Mouse (Mus musculus) mature B cell (primary cell): ENCODE measurements around the gene Ldhal6b.

ENCODE experiments used
- in situ Hi-C: fragments of 300-500 bp; cut with MboI; formaldehyde crosslinking; loops from 2 replicates; pipeline ENCODE4 v1.14.3; 2019

Gene Ldhal6b

DNA sequence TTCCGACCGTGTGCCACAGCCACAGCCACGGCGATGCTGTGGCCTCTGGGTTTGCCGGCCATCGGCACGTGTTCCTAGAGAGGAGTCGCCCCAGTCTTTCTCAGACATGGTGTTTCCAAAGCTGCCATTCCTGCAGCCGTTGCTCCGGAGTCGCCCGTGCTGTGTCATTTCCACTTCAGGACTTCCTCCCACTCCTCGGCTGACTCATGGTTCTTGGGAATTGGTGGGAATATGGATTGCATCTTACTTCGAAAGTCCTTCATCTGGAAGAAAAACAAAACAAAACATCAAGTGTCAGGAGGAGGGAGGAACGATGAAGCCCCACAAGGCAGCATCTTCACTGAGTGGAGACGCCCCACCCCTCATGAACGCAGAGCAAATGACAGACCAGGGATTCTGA lies 7.4 kb downstream of the Ldhal6b start:
- in situ Hi-C loops, result no loop called here

DNA sequence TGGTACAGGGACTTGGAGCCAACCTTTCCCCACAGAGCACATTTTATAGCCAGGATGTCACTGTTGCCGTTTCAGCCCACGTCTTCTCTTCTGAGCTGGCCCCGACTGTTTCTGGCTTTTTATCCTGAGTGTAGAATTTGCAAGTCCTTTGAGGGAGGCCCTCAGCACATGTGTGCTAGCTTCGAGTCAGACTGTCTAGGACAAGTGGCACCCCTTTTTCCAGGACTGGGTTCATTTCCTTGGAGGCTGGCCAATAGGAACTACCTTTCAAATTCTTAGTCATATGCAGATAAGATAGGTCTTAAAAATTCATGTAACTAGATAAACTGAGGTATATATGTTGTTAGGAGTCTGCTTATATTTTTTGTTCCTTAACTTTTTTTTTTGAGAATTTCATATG lies 8.2 kb downstream of the Ldhal6b start:
- in situ Hi-C loops, result no loop called here

DNA sequence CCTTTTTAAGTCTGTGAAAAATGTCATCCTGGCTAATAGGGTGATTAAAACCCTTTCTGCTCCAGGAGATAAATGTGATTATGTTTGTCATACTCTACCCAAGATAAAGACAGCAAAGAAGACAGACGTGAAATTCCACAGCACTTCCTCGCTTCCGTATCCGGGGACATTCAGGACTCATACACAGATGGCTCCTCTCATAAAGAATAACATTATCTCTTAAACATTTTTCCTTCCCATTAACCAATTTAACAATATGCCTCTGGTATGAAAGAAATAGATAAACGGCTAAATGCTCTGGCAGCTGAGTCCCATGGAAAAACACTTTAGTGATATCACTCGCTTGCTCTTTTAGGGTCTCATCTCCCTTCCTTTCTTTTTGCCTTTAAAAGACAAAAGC lies 11.5 kb downstream of the Ldhal6b start:
- in situ Hi-C loops, result no loop called here

DNA sequence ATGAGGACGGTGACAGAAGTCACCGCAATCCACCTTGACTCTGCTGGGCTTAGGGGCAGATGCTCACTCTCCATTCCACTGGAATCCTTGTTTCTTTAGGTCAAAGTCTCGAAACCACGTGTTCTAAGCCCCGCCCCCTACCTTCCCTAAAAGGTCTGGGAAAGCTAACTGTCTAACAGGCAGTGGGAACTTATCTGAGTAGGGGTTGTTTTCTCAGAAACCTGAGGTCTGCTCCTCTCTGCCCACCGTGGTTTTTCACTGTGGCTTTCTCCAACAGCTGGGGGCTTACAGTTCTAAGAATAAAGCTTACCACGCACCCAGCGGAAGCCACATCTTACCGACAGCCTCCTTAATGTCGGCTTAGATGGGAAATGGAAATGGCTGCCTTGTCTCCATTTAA lies 12.0 kb downstream of the Ldhal6b start:
- in situ Hi-C loops, result no loop called here

DNA sequence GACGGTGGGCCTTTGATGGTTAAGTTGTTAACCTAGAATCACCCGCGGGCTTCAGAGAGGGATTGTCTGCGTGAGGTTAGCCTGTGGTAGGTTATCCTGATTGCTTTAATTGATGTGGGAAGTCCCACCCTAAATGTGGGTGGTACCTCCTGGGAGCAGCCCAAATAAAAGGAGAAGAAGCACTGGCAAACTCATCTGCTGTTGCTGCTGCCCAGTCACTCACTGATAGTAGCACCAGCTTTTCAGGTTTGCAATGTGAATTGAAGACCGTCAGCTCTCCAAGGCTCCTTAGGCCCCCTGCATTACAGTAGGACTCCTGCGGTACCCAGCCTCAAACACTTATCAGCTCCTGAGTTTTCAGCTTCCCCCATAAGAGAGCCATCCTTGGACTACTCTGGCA lies 14.7 kb downstream of the Ldhal6b start:
- in situ Hi-C loops, result no loop called here

DNA sequence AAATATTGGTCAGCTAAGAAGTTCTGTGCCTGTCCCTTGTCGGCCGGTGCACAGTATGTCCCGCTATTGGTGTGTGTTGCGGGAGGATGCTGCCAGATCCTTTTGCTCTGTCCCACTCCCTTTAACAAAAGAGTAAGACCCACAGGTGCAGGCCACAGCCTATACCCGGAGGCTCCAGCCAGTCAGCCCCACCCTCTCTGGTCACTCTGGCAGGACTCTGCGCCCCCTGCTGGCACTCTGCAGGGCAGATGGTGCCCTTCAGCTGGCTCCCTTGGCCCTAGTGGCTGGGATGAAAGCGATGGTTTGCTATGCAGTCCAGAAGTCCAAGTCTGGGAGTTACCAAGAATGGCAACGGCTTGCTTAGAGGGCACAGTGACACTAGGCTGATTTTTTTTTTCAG lies 15.9 kb downstream of the Ldhal6b start:
- in situ Hi-C loops, result no loop called here

DNA sequence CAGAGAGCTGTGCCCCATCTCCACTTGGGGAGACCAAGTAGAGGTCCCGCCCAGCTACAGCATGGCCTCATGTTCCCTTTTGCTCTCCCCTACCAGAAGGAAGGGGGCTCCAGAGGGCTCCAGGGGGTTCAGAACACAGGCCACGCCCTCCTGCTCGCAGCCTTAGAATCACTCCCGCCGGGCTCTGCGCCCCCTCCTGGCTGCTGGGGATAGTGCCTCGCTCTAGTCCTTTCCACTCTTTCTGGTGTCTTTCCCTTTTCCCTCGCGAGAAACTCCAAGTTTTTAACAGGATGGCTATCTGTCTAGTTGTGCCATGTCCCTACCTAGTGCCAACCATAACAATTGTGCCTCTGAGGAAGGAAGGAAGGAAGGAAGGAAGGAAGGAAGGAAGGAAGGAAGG lies 16.5 kb downstream of the Ldhal6b start:
- in situ Hi-C loops, result no loop called here

DNA sequence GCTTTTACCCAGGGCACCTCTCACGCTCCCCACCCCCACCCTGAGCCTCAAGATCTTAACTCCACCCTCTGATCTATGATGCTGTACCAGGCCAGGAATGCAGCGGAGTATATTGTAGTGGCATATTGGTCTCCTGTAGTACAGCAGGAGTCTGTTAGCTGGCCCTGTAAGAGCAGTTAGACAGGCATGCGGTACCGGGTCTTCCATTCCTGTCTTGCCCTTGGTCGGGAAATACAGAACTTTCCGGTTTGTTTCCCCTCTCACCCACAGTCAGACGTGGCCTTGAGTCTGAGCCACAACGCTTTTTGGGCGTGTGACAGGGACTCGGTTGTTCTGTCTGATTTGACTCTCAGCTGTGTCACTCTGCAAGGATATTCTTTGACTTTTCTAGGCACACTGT lies 17.3 kb downstream of the Ldhal6b start:
- in situ Hi-C loops, result no loop called here

DNA sequence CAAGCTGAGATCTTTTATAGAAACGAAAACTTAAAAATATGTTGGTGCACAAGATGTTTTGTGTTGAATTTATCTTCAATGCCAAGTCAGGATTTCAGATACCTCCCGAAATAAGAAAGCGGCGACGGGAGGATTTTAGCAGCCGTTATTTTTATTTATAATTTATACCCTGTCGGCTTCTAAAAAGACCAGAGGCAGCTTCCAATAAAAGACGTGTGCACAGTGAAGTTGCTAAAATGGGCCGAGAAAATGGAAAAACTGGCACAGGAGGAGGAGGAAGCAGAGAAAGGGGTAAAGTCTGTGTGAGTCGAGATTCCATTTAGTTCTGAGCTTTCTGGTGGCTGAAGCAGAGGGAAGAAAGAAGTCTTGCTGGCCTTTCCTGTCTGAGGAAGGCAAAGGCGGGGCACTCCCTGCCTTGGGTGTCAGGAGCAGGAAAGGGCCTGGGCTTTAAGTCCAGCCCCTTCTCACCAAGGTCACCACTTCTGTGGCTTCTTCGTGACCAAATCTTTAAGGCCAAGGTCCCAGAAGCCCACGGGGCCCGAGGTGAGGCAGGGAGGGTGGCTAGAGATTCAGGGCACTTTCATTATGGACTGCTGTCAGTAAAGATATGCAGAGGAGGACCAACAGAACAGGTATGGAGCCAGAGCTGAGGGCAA lies 18.0 kb downstream of the Ldhal6b start:
- in situ Hi-C loops, result no loop called here

DNA sequence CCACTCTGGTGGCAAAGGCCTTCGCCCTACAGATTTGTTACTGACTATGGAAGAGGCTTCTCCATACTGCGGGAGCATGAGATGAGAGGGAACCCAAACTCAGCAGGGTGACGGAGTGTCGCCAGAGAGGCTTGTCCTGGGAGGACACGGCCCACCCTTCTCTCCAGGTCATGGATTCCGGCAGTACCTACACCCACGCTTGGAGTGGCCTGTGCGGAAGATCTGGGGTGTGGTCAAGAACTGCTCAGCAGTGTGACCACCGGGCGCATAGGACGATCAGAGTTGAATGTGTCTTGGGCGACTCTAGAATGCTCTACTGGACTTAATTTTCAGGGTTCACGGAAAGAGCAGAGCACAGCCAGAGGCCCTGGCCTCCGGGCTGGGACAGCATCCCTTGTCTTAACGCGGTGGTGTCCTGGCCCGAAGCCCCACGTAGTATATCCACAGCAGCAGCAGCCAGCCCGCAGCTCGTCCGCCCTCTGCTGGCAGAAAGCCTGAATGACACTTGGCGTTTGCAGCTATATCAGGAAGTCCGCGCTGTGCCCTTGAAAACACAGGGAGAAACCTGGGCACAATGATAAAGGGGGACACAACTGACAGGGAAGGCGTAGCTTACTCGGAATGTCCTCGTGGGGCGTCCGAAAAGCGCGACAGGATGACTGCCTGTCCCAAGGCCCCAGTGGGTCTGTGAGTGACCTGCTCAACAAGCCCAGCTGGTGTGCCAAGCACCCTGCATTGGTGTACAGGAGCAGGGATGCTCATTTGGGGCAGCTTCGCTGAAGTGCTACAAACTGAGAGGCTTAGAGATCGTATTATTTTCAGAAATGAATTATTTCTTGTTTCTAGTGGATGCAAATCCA lies 21.2 kb downstream of the Ldhal6b start:
- in situ Hi-C loops, result no loop called here

DNA sequence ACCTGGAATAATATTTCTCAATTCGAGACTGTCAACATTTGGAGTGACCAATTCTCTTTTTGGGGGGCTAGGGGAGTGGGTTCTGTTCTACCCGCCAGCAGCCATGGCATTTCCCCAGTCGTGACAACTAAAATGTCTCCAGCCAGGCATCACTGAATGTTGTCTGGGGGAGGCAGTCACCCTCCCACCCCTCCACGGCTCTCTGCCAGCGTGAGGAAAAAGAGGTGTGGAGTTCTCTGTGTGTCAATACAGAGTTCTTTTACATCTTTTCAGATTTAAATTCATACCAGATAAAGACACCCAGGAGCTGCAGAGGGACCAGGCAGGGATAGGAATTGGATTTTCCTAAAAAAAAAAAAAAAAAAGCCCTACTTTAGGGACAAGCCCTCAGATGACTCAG lies 22.4 kb downstream of the Ldhal6b start:
- in situ Hi-C loops, result no loop called here

DNA sequence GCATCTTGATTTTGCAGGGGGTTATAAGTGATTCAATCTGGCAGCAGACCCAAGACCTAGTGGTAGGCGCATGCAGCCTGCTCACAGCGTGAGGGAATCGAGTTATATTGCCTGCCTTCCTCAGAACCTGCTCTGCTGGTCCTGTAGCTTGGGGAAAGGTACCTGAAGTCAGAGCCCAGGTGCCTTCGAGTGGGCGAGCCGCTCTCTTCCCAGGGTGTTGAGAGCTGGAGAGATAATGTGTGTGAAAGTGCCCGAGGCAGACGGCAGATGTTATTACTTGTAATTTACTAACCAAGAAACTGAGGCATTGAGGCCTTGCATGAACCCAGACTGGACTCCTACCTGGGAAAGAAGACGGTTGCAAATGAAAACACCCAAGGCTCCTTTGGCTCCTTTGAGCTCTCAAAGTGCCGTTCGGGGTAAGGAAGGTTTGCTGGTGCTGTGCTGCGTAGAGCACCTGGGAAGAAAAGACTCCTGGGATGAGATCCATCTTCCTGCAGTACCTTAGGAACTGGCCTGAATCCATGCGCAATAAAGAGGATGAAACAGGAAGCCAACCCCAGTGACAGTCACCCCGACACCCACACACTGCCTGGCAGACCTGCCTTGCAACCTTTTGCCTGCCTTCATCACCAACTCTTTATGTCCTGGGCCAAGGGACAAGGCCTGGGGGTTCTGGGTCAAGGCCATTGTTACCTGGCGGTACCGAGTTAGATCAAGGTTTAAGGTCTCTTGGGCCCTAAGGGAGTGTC lies 22.9 kb downstream of the Ldhal6b start:
- in situ Hi-C loops, result no loop called here

DNA sequence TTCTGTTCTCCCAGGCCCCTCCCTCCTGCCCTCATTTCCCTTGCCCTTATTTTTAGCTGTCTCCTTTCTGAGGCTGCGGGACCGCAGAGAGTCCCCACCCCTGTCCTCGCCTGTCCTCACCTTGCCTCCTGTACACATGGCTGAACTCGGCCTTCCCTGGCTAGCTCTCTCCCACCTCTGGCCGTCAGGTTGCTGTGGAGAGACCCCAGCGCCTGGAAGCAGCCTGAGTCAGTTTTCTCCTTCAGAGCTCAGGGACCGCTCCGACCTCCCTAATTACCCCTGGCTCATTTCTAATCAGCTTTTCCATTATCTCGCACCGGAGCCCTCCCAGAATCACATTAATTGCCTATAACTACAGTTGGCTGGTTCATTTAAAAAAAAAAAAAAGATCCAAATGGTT lies 27.9 kb downstream of the Ldhal6b start:
- in situ Hi-C loops, result no loop called here

DNA sequence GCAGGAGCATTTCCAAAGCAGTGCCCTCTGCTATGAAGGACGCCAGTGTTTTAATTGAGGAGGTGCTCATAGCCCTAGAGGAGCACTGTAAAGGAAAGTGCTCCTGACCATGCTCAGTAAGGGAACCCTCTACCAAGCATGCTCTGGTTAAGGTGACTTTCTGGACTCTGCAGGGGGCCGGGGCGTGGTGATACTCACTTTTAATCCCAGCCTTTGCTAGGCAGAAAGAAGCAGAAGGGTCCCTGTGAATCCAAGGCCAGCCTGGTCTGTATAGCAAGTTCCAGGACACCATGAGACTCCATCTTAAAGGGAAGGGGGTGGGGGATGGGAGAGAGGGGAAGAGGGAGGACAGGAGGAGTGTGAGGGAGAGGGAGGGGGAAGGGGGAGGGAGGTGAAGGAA lies 30.2 kb downstream of the Ldhal6b start:
- in situ Hi-C loops, result no loop called here

DNA sequence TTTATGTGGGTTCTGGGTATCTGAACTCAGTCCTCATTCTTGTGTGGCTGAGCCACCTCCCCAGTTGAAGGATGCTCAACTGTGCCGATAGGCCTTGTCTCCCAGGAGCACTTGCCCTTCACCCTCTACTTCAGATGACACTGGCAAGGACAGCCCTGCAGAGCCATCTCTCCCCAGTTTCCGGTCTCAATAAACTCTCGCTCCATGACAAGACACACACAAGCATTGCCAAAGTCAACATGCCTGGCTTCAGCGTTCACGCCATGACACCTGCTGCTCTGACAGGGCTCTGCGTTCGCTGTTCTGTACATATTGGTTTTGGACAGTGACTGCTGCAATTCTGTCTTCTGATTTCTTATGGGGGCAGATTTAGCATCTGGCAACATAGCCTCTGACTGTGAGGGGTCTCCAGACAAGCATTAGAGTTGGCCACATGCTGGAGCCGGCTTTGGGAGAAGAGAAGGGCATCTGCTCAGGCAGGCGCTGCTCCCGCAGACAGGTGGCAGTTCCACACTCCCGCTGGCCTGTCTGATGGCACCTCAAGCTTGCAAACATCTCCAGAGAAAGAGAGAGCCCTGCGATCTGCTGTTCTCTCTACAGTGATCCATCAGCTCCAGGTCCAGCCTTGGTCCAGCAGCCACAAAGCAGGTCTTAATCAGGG lies 31.6 kb downstream of the Ldhal6b start:
- in situ Hi-C loops, result no loop called here

DNA sequence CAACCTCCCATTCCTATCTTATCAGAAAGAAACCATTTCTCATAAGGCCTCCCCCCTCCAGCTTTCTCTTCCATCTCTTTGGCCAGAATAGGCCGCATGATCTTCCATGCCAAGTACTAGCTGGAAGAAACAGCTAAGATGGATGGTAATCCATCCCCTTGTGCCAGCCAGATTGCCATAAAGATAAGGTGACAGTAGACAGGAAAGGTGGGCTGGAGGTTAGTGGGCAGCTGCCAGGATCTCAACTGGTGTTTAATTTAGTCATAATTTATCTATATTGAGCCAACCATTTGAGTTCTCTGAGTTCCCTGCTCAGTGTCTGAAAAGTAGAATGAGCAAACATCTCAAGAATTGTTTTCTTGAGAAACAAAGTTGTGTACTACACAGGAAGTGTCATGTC lies 32.9 kb downstream of the Ldhal6b start:
- in situ Hi-C loops, result no loop called here

DNA sequence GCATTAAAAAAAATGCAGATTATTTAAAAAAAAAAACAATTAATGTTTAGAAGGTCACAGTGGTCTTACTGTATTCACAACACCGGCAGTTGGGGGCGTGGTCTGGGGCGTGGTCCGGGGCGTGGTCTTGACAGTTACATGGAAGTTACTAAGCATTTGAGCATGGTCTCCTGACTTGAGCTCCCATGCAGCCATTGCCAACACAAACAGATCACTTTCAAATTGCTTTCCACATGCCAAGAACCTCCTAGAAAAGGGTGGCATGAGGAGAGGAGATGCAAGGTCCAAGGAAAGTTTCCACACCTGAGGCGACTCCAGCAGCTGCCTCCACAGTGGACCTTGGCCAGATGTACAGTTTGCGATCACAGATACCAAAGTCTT lies 40.6 kb downstream of the Ldhal6b start:
- in situ Hi-C loops, result no loop called here

DNA sequence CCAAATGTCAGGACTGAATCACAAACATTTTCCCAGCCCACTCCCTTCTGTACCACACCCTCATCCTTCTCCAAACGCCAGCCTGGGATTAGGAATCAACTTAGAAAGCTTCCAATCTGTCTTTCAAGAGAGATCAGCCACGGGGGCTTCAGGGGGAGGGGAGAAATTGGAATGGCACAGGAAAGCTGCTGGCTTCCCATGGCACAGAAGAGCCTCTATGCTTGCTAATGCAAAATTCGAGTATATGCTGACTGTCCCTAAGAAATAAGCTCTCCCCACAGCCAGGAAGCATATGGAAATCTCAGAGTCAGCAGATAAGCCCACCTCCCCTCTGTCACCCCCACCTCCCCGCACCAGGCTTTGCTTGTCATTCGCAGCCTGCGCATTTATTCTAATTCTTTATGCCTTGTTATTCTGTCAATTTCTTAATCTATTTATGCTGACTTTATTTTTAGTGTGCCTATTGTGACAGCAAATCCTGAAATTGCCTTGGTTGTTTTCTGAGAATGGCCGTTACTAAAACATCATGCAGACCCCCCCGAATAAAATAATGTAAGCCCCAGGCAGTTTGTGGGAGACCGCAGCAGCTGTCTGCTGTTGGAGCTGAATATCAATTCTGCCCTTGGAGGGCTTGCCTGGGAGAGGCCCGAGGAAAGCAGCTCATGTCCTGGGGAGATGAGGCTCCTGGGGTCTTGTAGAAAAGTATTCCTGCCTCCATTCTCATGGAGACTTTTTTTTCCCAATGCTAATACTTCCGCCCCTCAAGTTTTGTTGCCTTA lies 41.2 kb downstream of the Ldhal6b start:
- in situ Hi-C loops, result no loop called here

DNA sequence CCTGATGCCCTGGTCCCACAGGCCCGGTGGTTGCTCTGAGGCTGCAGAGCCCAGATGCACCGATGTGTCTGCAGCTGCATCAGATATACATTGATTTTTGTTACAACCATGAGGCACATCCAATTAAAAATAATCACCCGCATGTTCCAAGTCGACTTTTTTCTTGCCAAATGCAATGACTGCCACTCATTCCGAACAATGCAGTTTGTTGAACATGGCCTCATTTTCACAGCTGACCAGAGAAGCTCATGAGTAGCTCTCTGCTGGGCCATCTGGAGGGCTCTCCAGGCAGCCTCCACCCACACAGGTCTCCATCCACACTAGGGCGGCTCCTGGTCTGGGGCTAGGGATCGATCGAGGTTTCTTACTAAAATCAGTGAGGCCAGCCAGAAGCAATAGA lies 45.6 kb downstream of the Ldhal6b start:
- in situ Hi-C loops, result no loop called here

DNA sequence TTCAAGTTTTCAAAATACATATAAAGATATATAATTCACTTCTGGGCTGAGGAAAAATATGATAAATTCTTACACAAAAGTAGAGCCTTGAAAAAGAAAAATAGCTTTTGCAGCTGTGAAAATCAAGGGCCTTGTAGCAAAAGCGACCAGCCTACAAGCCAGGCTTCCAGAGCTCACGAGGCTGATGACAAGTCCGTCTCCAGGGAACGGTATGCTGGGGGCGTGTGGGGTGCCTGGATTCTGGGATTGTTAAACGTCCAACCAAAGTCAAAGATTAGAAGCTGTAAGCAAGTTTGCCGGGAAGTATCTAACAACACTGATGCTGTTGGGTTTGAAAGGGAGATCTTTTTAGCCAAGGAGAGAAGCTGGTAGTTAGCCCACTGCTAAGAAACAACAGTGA lies 47.0 kb downstream of the Ldhal6b start:
- in situ Hi-C loops, result no loop called here

DNA sequence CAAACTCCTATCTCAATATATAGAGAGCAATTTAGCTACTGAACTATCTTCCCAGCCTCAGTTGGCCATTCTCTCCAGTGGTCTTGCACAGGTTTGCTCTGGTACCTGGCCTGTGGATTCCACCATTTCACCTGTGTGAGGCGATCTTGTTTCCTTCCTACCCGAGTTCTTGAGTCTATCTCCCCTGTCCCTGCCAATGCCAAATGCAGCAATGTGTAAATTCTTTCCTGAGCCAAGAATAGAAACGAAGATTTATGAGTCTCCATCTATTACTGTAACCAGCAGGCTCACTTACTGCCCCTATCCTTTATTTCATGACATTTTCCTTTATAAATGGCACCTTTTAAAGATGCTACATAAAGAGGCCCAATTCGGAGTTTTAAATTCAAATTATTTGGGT lies 47.5 kb downstream of the Ldhal6b start:
- in situ Hi-C loops, result no loop called here
